Mouse (Mus musculus) lung, postnatal 0 days (tissue): Measurements from ENCODE around the gene Zfp503.

Source experiments
- CTCF ChIP-seq: IDR thresholded peaks from 2 replicates; pipeline ENCODE4 v1.5.1; 2016; ENCODE audit warnings: antibody characterized with exemption, mild to moderate bottlenecking
- EP300 ChIP-seq: IDR thresholded peaks from 2 replicates; pipeline ENCODE4 v1.6.1; 2016; ENCODE audit warnings: antibody characterized with exemption, mild to moderate bottlenecking, control low read depth

GRCm38 (mm10) chr14:21983950-21984730 lies 5.3 kb downstream of the Zfp503 start:
- TF ChIP-seq CTCF (no peak), EP300 (no peak)
